In genomic region chr2:153412563-153412962, GRCm38 (mm10) we compare ENCODE assay signal across 20 mouse cellular contexts.
DNase-seq lines count a peak whose midpoint lies in the region; ATAC-seq and TF ChIP-seq lines count a peak whose summit lies in the region.
"Had no signal": no experiment of that assay in that cellular context is flagged by ENCODE, and none has a peak within 500 bp of the region (broad histone marks: within the 10 kb centered on the region; RNA-seq: fewer than 3 reads in every experiment).

No protein-coding gene starts in this region.

- no peak overlapping the region for H3K4me2 ChIP-seq in kidney, postnatal 0 days (ENCODE audit: low read length)
- no peak overlapping the region for H3K4me2 ChIP-seq in kidney, embryonic 16.5 days (replicated peaks; ENCODE audit: low read depth, low read length)
- no peak overlapping the region for H3K4me2 ChIP-seq in midbrain, embryonic 12.5 days (replicated peaks)
- H3K4me2 ChIP-seq in midbrain, embryonic 14.5 days (ENCODE audit: low read length) = no peak overlapping the region
- H3K4me2 ChIP-seq: embryonic facial prominence, embryonic 12.5 days; liver, embryonic 11.5 days had no signal

- H3K27ac ChIP-seq in kidney, postnatal 0 days = no peak overlapping the region
- no peak overlapping the region for H3K27ac ChIP-seq in kidney, embryonic 16.5 days (ENCODE audit: low read length)
- H3K27ac ChIP-seq in midbrain, embryonic 12.5 days (replicated peaks) = peak overlapping the region; percentile 25; the same call in 1 of the 2 replicates
- H3K27ac ChIP-seq in midbrain, embryonic 14.5 days (replicated peaks; ENCODE audit: low read depth, low read length) = no peak overlapping the region
- no peak overlapping the region for H3K27ac ChIP-seq in cortical plate, adult 2 months (ENCODE audit: insufficient read depth, low read length)
- H3K27ac ChIP-seq: embryonic facial prominence, embryonic 12.5 days; limb, embryonic 10.5 days had no signal

- no peaks in the 10 kb centered on the region for H3K9me3 ChIP-seq in kidney, postnatal 0 days (replicated peaks; ENCODE audit: low read length)
- no peaks in the 10 kb centered on the region for H3K9me3 ChIP-seq in kidney, embryonic 16.5 days (ENCODE audit: low read length)
- H3K9me3 ChIP-seq in midbrain, embryonic 12.5 days = no peaks in the 10 kb centered on the region
- no peaks in the 10 kb centered on the region for H3K9me3 ChIP-seq in midbrain, embryonic 14.5 days (ENCODE audit: control insufficient read depth, low read length)
- H3K9me3 ChIP-seq: embryonic facial prominence, embryonic 12.5 days; limb, embryonic 10.5 days had no signal

- peak; percentile 42; the same call in 1 of the 2 replicates for TF ChIP-seq CTCF in kidney, postnatal 0 days (IDR thresholded peaks at IDR 0.05; ENCODE audit: low read depth)
- TF ChIP-seq CTCF in cortical plate, adult 2 months (IDR thresholded peaks at IDR 0.05; ENCODE audit: extremely low read depth, insufficient read depth, low read length) = 0 out of 2 replicates have a peak, but pooled peaks have one; percentile 7

- H3K4me1 ChIP-seq in kidney, postnatal 0 days (replicated peaks; ENCODE audit: insufficient read depth, low read length) = no peaks in the 10 kb centered on the region
- no peaks in the 10 kb centered on the region; the same call in 1 of the 2 replicates for H3K4me1 ChIP-seq in kidney, embryonic 16.5 days (ENCODE audit: insufficient read depth, low read length)
- no peaks in the 10 kb centered on the region for H3K4me1 ChIP-seq in midbrain, embryonic 12.5 days
- H3K4me1 ChIP-seq in midbrain, embryonic 14.5 days (ENCODE audit: control insufficient read depth, insufficient read depth, low read length) = no peaks in the 10 kb centered on the region
- peaks cover 2% of the 10 kb centered on the region; the same call in 1 of the 2 replicates for H3K4me1 ChIP-seq in cortical plate, adult 2 months (ENCODE audit: control insufficient read depth, insufficient read depth, low read length)
- H3K4me1 ChIP-seq: embryonic facial prominence, embryonic 12.5 days; limb, embryonic 10.5 days had no signal

- no peak overlapping the region for H3K9ac ChIP-seq in kidney, postnatal 0 days (ENCODE audit: low read depth, low read length)
- no peak overlapping the region for H3K9ac ChIP-seq in kidney, embryonic 16.5 days (replicated peaks; ENCODE audit: low read length)
- no peak overlapping the region for H3K9ac ChIP-seq in midbrain, embryonic 12.5 days (replicated peaks)
- H3K9ac ChIP-seq in midbrain, embryonic 14.5 days (replicated peaks; ENCODE audit: low read length) = no peak overlapping the region
- H3K9ac ChIP-seq: embryonic facial prominence, embryonic 12.5 days had no signal

- peaks cover 60% of the 10 kb centered on the region for H3K36me3 ChIP-seq in kidney, postnatal 0 days (ENCODE audit: insufficient read depth, low read length)
- peaks cover 66% of the 10 kb centered on the region for H3K36me3 ChIP-seq in kidney, embryonic 16.5 days (ENCODE audit: insufficient read depth, low read length)
- H3K36me3 ChIP-seq in midbrain, embryonic 12.5 days = peaks cover 88% of the 10 kb centered on the region
- H3K36me3 ChIP-seq in midbrain, embryonic 14.5 days (ENCODE audit: control insufficient read depth, insufficient read depth, low read length) = peaks cover 100% of the 10 kb centered on the region

- no peak for ATAC-seq in kidney, postnatal 0 days (replicated peaks; ENCODE audit: low FRiP score, low read depth)
- no peak for ATAC-seq in kidney, embryonic 16.5 days (ENCODE audit: low FRiP score, low TSS enrichment)
- ATAC-seq in midbrain, embryonic 12.5 days (ENCODE audit: low FRiP score, low read depth) = no peak
- no peak for ATAC-seq in midbrain, embryonic 14.5 days (ENCODE audit: low FRiP score, low TSS enrichment)
- ATAC-seq: hindbrain, embryonic 16.5 days had no signal

- no peak overlapping the region for H3K4me3 ChIP-seq in kidney, postnatal 0 days (replicated peaks; ENCODE audit: low read depth, low read length)
- H3K4me3 ChIP-seq in kidney, embryonic 16.5 days (ENCODE audit: low read length) = no peak overlapping the region
- no peak overlapping the region for H3K4me3 ChIP-seq in midbrain, embryonic 12.5 days
- no peak overlapping the region for H3K4me3 ChIP-seq in midbrain, embryonic 14.5 days (replicated peaks; ENCODE audit: low read depth, low read length)
- no peak overlapping the region for H3K4me3 ChIP-seq in cortical plate, adult 2 months (ENCODE audit: insufficient read depth, low read length)
- H3K4me3 ChIP-seq: embryonic facial prominence, embryonic 12.5 days; erythroblast, embryonic 14.5 days; limb, embryonic 10.5 days had no signal

- H3K27me3 ChIP-seq in kidney, postnatal 0 days (ENCODE audit: insufficient read depth, low read length) = no peaks in the 10 kb centered on the region
- H3K27me3 ChIP-seq in kidney, embryonic 16.5 days (ENCODE audit: insufficient read depth, low read length) = no peaks in the 10 kb centered on the region
- no peaks in the 10 kb centered on the region for H3K27me3 ChIP-seq in midbrain, embryonic 12.5 days
- H3K27me3 ChIP-seq in midbrain, embryonic 14.5 days (ENCODE audit: control insufficient read depth, insufficient read depth, low read length) = no peaks in the 10 kb centered on the region
- H3K27me3 ChIP-seq: embryonic facial prominence, embryonic 12.5 days had no signal

- DNase-seq in kidney, postnatal 0 days (ENCODE audit: low spot score) = no peak
- DNase-seq in midbrain, embryonic 14.5 days = no peak
- DNase-seq in R1 (ENCODE audit: low read depth, low spot score) = peak; percentile 42
- DNase-seq in heart, adult 9 months (ENCODE audit: low spot score in 2 of 2) = no peak
- DNase-seq: adrenal gland, adult 2 months; cerebellum, adult 9-11 months; gastrocnemius, postnatal 10 days; heart, adult 11 months; heart, postnatal 4 days; kidney, adult 18-20 months; kidney, postnatal 14 days; thymus, postnatal 4 days had no signal

- WGBS in kidney, postnatal 0 days = 60% methylated on average over 6 of the region's 6 CpGs
- 67% methylated on average over 6 of the region's 6 CpGs for WGBS in kidney, embryonic 16.5 days
- 67% methylated on average over 6 of the region's 6 CpGs for WGBS in midbrain, embryonic 12.5 days
- 64% methylated on average over 6 of the region's 6 CpGs for WGBS in midbrain, embryonic 14.5 days

- no peak for TF ChIP-seq POLR2A in cortical plate, adult 2 months (IDR thresholded peaks at IDR 0.05; ENCODE audit: extremely low read depth, insufficient read depth, low read length)
